Mouse (Mus musculus) G1E (cell line): Measurements from ENCODE around the gene Ube2cbp.

Experiments
- CTCF ChIP-seq: IDR thresholded peaks from 2 replicates; pipeline ENCODE4 v1.5.1; 2012; ENCODE audit warnings: low read depth, low read length, inconsistent platforms, mixed read lengths
- GATA1 ChIP-seq: IDR thresholded peaks from 2 replicates; pipeline ENCODE4 v1.6.1; 2012; ENCODE audit warnings: borderline replicate concordance, low read length, inconsistent platforms, mixed read lengths

- no peak for TF ChIP-seq CTCF
- TF ChIP-seq GATA1 = no peak
Measured at GRCm38 (mm10) chr9:86388538-86388937, 76.2 kb downstream of the Ube2cbp start.
